Mouse (Mus musculus): Measurements from ENCODE around the gene Abi3bp.

DNA sequence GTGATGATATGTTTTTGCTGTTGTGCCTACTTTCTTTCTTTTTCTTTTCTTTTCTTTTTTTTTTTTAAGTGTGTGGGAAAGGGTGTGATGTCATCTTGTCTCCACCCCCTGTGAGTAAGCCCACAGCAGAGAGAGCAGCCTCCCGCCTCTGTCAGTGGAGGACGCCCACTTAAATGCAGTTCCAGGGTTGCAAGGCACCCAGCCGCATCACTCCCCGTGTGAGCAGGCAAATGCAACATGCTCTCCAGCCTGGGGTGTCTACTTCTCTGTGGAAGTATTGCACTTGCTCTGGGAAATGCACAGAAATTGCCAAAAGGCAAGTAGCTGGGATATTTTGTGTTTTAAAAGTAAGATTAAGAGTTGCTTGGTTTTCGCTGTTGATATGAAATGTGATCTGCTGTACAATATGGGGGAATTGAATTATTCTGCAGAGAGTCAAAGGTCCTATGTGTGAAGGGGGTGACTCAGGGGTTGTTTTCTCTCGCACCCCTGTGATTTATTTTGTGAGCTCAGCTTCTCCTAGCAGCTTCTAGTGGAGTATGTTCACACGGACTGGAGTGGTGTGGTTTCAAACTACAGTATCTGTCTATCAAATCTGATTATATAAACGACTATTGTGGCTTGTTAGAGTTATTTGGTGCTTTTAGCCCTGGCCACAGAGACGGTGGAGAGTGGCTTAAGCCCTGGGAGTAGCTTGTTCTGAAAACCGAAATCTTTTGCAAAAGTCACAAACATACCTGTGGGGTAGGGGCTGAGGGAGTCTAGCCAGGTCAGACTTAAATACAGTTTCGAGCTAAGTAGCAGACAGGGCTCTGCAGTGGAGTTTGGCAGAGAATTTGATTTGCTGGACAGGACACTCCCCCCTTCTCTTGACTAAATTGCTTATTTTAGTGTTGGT lies at the start of gene Abi3bp:
- TF ChIP-seq POLR2A (IDR thresholded peaks at IDR 0.05; ENCODE audit: extremely low read depth, insufficient read depth, low read length) (no peak), CTCF (IDR thresholded peaks at IDR 0.05; ENCODE audit: low read depth, low read length) (no peak)
